Mouse (Mus musculus): ENCODE results near the gene Sirt4.
A peak's percentile ranks its signal among the peaks of the same experiment; 100 is the strongest.
"Not testable (repeated sequence)": the region's sequence is repeated elsewhere in the genome, so short reads cannot be mapped to it uniquely, and the experiment has no call there.

Gene Sirt4

GRCm38 (mm10) chr5:115470766-115471531 is 13.6 kb downstream of the Sirt4 start:
- peak; percentile 86 for DNase-seq (ENCODE audit: low spot score)

GRCm38 (mm10) chr5:115469791-115470190 is 14.7 kb downstream of the Sirt4 start:
- no peak for DNase-seq (ENCODE audit: low spot score)

GRCm38 (mm10) chr5:115465642-115466420 is 18.7 kb downstream of the Sirt4 start, which contains the start of gene Pla2g1b:
Gene Pla2g1b (plus strand): TSS chr5:115466262.
- DNase-seq (ENCODE audit: low spot score), result peak; percentile 54

GRCm38 (mm10) chr5:115464408-115465115 is 20.0 kb downstream of the Sirt4 start:
- no peak for DNase-seq (ENCODE audit: low spot score)

GRCm38 (mm10) chr5:115458918-115459317 is 25.6 kb downstream of the Sirt4 start:
- no peak for DNase-seq (ENCODE audit: low spot score)

GRCm38 (mm10) chr5:115455838-115456237 is 28.7 kb downstream of the Sirt4 start:
- no peak for DNase-seq (ENCODE audit: low spot score)

- DNase-seq (ENCODE audit: low spot score), result no peak
Observed at GRCm38 (mm10) chr5:115454422-115455090, 30.0 kb downstream of the Sirt4 start.

GRCm38 (mm10) chr5:115450410-115451317 is 33.9 kb downstream of the Sirt4 start:
- DNase-seq (ENCODE audit: low spot score), result no peak

GRCm38 (mm10) chr5:115449247-115449646 is 35.3 kb downstream of the Sirt4 start:
- no peak for DNase-seq (ENCODE audit: low spot score)

- no peak for DNase-seq (ENCODE audit: low spot score)
Observed at GRCm38 (mm10) chr5:115447108-115447507, 37.4 kb downstream of the Sirt4 start.

- DNase-seq (ENCODE audit: low spot score), result no peak
Observed at GRCm38 (mm10) chr5:115444130-115444529, 40.4 kb downstream of the Sirt4 start.

GRCm38 (mm10) chr5:115442663-115443062 is 41.9 kb downstream of the Sirt4 start:
- not testable (repeated sequence) for DNase-seq (ENCODE audit: low spot score)

GRCm38 (mm10) chr5:115441205-115441849 is 43.2 kb downstream of the Sirt4 start:
- peak; percentile 91 for DNase-seq (ENCODE audit: low spot score)

GRCm38 (mm10) chr5:115438667-115439066 is 45.9 kb downstream of the Sirt4 start:
- peak; percentile 44 for DNase-seq (ENCODE audit: low spot score)

GRCm38 (mm10) chr5:115437945-115438315 is 46.6 kb downstream of the Sirt4 start:
- peak; percentile 76 for DNase-seq (ENCODE audit: low spot score)

GRCm38 (mm10) chr5:115437242-115437944 is 47.1 kb downstream of the Sirt4 start:
- peak; percentile 58 for DNase-seq (ENCODE audit: low spot score)

- peak; percentile 97 for DNase-seq (ENCODE audit: low spot score)
Observed at GRCm38 (mm10) chr5:115436421-115437124, 48.0 kb downstream of the Sirt4 start.

GRCm38 (mm10) chr5:115435755-115436379 is 48.7 kb downstream of the Sirt4 start:
- DNase-seq (ENCODE audit: low spot score), result no peak

Data from embryo, embryonic 10.5 days (tissue).